Mouse (Mus musculus) stomach, embryonic 14.5 days (tissue): ENCODE data around the gene Cdkn1a. TPM values are rescaled to one million over a fixed set of nuclear protein-coding genes. Genes with fewer than 3 reads are reported as not detected.

Source experiments
- ATAC-seq: fragments of 200-750 bp; cut with Nextera tagmentation; 2 replicates; pipeline ENCODE4 v1.8.0; 2017; ENCODE audit warnings: low read depth, moderate TSS enrichment; ENCODE audit not compliant: insufficient number of reproducible peaks, insufficient read depth, low FRiP score
- H3K27ac ChIP-seq: fragments of 300-500 bp; sonication (generic); 2 replicates; pipeline ENCODE4 v1.5.1; 2014; ENCODE audit warnings: mild to moderate bottlenecking, low read length, moderate library complexity, mixed read lengths
- H3K27me3 ChIP-seq: fragments of 300-500 bp; sonication (generic); 2 replicates; pipeline ENCODE4 v1.6.1; 2014; ENCODE audit warnings: low read length, control low read depth, mixed read lengths; ENCODE audit not compliant: control insufficient read depth, insufficient read depth
- H3K36me3 ChIP-seq: fragments of 300-500 bp; sonication (generic); 2 replicates; pipeline ENCODE4 v1.6.1; 2014; ENCODE audit warnings: mild to moderate bottlenecking, control low read depth, low read length, moderate library complexity, mixed read lengths; ENCODE audit not compliant: control insufficient read depth, insufficient read depth
- H3K4me1 ChIP-seq: fragments of 300-500 bp; sonication (generic); 2 replicates; pipeline ENCODE4 v1.6.1; 2014; ENCODE audit warnings: low read length, control low read depth, mixed read lengths; ENCODE audit not compliant: control insufficient read depth, insufficient read depth
- H3K4me2 ChIP-seq: fragments of 300-500 bp; sonication (generic); replicated peaks from 2 replicates; pipeline ENCODE4 v1.6.1; 2014; ENCODE audit warnings: low read depth, low read length, control low read depth
- H3K4me3 ChIP-seq: fragments of 300-500 bp; sonication (generic); 2 replicates; pipeline ENCODE4 v1.5.1; 2014; ENCODE audit warnings: low read depth, low read length, control low read depth
- H3K9ac ChIP-seq: fragments of 300-500 bp; sonication (generic); replicated peaks from 2 replicates; pipeline ENCODE4 v1.6.1; 2014; ENCODE audit warnings: low read depth, mild to moderate bottlenecking, control low read depth, low read length, moderate library complexity, mixed read lengths
- H3K9me3 ChIP-seq: fragments of 300-500 bp; sonication (generic); 2 replicates; pipeline ENCODE4 v1.6.1; 2016; ENCODE audit warnings: low read depth, low read length, control low read depth; ENCODE audit not compliant: control insufficient read depth
- WGBS: fragments of 180-500 bp; shearing (Covaris S2); extraction: QIAGEN DNeasy Blood & Tissue Kit; methylation state at CpG from one replicate; pipeline ENCODE4 v1.1.7; 2014; 5-methylcytosine and 5-hydroxymethylcytosine counted together
- polyA plus RNA-seq: library from polyadenylated mRNA; unstranded; fragments of >200 nt; fragmentation: Nextera tagmentation; extraction: Ambion mirVana; gene quantifications from 2 replicates; pipeline ENCODE4 v1.2.1, GENCODE M21; 2014

Gene Cdkn1a
- polyA plus RNA-seq, 1 experiment from 2014 or later, result 62.6 TPM

DNA sequence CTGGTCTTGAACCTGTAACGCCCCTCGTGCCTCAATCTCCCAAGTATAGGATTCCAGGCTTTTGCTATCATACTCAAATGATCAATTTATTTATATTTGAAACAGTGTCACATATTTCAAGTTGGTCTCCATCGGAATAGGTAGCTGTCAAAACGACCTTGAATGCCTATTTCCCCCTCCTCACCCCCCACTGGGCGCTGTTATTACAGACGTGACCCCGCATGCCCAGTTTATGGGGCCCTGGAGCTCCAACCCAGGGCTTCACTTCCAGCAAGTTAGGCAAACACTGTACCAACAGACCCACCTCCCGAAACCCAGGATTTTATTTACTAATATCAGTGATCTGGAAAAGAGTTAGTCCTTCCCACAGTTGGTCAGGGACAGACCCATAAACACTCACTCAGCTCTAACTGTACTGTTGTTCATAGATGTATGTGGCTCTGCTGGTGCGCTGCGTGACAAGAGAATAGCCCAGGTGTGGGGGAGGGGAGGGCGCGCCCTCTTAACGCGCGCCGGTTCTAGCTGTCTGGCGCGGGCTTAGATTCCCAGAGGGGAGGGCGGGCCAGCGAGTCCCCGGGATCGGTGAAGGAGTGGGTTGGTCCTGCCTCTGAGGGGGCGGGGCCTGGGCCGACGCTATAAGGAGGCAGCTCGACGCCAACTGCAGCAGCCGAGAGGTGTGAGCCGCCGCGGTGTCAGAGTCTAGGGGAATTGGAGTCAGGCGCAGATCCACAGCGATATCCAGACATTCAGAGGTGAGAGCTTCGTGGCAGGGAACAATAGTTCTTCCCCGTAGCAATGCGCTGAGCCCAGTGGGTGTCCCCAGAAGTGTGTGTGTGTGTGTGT, 2.6 kb downstream of the Cdkn1a start:
- peak overlapping the region; percentile 49; the same call in 1 of the 2 replicates for H3K27ac ChIP-seq
- no peaks in the 10 kb centered on the region for H3K36me3 ChIP-seq
- H3K4me1 ChIP-seq, result peaks cover 17% of the 10 kb centered on the region; the same call in 1 of the 2 replicates
- H3K27me3 ChIP-seq, result no peaks in the 10 kb centered on the region
- H3K9ac ChIP-seq, result peak overlapping the region; percentile 55; the same call in 1 of the 2 replicates
- H3K9me3 ChIP-seq, result no peaks in the 10 kb centered on the region
- H3K4me3 ChIP-seq, result peak overlapping the region; percentile 50
- peak; percentile 87 for ATAC-seq
- peak overlapping the region; percentile 92 for H3K4me2 ChIP-seq
- WGBS, result 6% methylated on average over 36 of the region's 36 CpGs

DNA sequence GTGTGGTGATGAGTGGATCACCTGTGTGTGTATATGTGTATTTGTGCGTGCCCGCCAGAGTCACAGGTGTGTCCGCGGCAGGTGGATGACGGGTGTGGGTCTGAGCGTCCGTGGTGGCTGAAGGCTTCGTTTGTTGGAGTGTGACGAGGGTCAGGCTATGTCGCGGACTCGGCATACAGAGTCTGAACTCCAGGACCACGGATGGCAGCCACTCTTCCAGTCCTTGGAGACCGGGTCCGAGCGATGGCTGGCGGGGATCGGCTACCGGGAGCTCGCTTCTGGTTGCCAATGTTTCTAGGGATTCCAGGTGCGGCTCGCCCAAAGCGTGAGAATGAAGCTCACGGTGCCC, 3.2 kb downstream of the Cdkn1a start:
- Histone ChIP-seq H3K9me3 (no peaks in the 10 kb centered on the region), H3K36me3 (no peaks in the 10 kb centered on the region), H3K9ac (peak overlapping the region; percentile 55), H3K4me2 (peak overlapping the region; percentile 92), H3K4me1 (peaks cover 17% of the 10 kb centered on the region; the same call in 1 of the 2 replicates), H3K27me3 (no peaks in the 10 kb centered on the region), H3K4me3 (peak overlapping the region; percentile 50), H3K27ac (peak overlapping the region; percentile 49; the same call in 1 of the 2 replicates)
- peak; percentile 34; the same call in 1 of the 2 replicates for ATAC-seq
- WGBS, result under 1% methylated on average over 24 of the region's 24 CpGs

DNA sequence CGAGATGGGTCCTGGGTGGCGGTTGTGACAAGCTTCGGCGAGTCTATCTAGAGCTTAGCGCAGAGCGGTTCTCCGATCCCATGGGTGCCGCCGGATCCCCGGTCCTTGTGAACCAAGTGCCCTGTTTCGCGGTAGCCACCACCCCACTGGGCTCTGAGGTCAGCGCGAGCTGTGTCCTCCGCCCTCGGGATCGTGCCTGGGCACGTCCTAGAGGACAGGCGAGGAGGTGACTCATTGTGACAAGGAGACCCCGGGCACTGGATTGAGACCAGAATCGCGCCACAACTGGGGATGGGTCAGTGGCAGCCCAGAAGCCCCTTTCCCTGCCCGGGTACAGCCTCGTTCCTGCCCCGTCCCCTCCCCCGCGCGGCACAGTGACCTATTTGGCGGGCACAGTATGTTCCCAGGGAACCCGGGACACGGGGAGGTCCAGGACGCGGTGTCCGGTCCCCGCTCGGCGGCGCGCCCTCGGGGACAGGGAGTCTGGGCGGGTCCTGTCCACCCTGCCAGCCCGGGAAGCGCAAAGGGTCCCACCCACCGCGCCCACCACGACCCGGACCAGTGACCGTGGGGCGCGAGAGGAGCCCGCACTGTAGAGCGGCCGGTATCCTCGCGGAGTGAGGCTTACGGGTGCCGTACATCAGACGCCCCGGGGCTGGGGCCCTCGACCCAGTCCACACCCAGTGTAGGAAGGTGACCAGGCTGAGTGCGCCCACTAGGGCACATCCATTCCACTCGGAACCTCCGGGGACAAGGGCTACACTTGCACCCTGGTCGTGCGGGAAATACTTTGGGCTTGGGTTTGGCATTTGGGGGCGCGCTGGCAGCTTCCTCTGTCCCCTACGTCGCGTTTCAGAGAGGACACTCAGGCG, 3.8 kb downstream of the Cdkn1a start:
- no peaks in the 10 kb centered on the region for H3K36me3 ChIP-seq
- H3K4me1 ChIP-seq, result peaks cover 17% of the 10 kb centered on the region; the same call in 1 of the 2 replicates
- H3K27ac ChIP-seq, result peak overlapping the region; percentile 49; the same call in 1 of the 2 replicates
- 1% methylated on average over 71 of the region's 71 CpGs for WGBS
- peak overlapping the region; percentile 50 for H3K4me3 ChIP-seq
- H3K27me3 ChIP-seq, result no peaks in the 10 kb centered on the region
- H3K9me3 ChIP-seq, result no peaks in the 10 kb centered on the region
- peak overlapping the region; percentile 92 for H3K4me2 ChIP-seq
- 0 out of 2 replicates have a peak, but pooled peaks have one; percentile 11 for ATAC-seq
- peak overlapping the region; percentile 55 for H3K9ac ChIP-seq

DNA sequence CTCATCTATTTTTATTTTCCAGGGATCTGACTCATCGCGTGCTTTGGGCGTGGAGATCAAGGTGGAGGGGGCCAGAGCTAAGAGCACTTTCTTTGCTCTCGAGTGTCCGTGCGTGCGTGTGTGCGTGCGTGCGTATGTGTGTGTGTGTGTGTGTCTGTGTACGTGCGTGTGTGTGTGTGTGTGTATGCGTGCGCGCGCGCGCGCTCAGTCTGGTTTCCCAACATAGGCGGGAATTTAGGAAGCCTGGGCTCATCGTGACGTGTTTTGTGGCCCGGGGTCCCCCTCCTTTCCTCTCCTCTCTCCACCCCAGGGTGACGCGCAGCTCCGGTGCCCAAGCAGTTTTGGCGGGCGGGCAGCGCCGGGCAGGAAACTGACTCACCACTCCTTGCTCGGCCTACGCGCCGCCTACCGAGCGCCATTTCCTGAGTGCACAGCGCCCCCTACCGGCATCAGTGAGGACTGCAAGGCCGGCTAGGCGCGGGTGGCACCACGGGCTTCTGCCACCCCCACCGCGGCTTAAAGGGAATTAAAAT, 4.5 kb downstream of the Cdkn1a start:
- no peaks in the 10 kb centered on the region for H3K36me3 ChIP-seq
- WGBS, result 0% methylated on average over 37 of the region's 44 CpGs
- H3K27ac ChIP-seq, result peak overlapping the region; percentile 49; the same call in 1 of the 2 replicates
- H3K9ac ChIP-seq, result peak overlapping the region; percentile 55
- ATAC-seq, result peak; percentile 69
- peaks cover 17% of the 10 kb centered on the region; the same call in 1 of the 2 replicates for H3K4me1 ChIP-seq
- H3K27me3 ChIP-seq, result no peaks in the 10 kb centered on the region
- H3K9me3 ChIP-seq, result no peaks in the 10 kb centered on the region
- H3K4me3 ChIP-seq, result peak overlapping the region; percentile 50
- peak overlapping the region; percentile 92 for H3K4me2 ChIP-seq

DNA sequence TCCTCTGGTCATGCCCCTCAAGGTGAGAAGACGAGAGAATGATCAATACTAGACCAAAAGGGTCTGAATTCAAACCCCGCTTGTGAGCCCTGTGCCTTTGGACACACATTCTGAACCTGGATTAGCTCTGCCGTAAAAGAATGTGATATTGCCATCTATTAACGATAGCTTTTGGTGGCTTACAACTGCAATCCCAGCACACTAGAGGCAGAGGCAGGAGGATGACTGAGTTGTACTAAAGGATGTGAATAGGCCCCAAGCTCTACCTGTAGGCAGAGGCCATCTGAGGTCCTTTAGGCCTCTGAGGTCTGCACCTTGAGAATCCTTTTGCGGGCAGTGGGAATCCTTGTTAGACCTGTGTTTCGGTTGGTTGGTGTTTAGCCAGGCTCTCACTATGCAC, 5.5 kb downstream of the Cdkn1a start:
- H3K36me3 ChIP-seq, result no peaks in the 10 kb centered on the region
- no peak overlapping the region for H3K4me3 ChIP-seq
- H3K9me3 ChIP-seq, result no peaks in the 10 kb centered on the region
- 0 out of 2 replicates have a peak overlapping the region, but pooled peaks have one; percentile 10 for H3K4me2 ChIP-seq
- H3K27ac ChIP-seq, result no peak overlapping the region
- H3K9ac ChIP-seq, result no peak overlapping the region
- ATAC-seq, result no peak
- H3K27me3 ChIP-seq, result no peaks in the 10 kb centered on the region
- 84% methylated on average over 6 of the region's 6 CpGs for WGBS
- H3K4me1 ChIP-seq, result peaks cover 11% of the 10 kb centered on the region; the same call in 1 of the 2 replicates

DNA sequence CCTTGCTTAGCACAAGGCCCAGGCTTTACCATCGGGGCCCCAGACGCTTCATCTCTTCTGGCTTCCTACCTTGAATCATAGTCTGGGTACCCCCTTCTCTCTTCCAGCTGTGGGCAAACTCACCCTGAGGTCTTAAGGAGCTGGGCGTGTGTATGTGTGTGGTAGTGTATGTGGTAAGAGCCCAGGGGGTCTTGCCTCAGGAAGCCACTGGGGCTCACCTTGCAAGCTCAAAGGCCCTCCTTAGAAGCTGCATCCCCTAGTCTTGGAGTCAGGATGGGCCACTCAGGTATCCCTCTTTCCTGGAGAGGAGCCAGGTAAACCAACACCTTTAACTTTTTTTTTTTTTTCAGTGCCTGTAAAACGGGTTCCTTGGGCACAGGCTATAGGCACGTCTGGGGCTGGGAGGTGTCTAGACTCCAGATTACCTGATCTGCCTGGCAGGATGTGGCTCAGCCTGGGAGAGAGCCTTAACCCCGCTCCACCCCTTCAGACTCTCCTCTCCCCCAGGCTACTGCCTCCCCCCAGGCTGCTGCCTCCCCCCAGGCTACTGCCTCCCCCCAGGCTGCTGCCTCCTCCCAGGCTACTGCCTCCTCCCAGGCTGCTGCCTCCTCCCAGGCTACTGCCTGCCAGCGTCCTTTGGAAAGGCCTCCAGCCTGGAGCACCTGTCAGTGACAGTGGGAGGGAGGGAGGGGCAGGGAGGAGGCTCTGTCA, 6.2 kb downstream of the Cdkn1a start:
- Histone ChIP-seq H3K36me3 (no peaks in the 10 kb centered on the region), H3K9ac (no peak overlapping the region), H3K4me3 (no peak overlapping the region), H3K9me3 (no peaks in the 10 kb centered on the region), H3K4me2 (0 out of 2 replicates have a peak overlapping the region, but pooled peaks have one; percentile 10), H3K27me3 (no peaks in the 10 kb centered on the region), H3K27ac (no peak overlapping the region), H3K4me1 (peaks cover 6% of the 10 kb centered on the region; the same call in 1 of the 2 replicates)
- no peak for ATAC-seq
- WGBS, result 70% methylated on average over 6 of the region's 7 CpGs

DNA sequence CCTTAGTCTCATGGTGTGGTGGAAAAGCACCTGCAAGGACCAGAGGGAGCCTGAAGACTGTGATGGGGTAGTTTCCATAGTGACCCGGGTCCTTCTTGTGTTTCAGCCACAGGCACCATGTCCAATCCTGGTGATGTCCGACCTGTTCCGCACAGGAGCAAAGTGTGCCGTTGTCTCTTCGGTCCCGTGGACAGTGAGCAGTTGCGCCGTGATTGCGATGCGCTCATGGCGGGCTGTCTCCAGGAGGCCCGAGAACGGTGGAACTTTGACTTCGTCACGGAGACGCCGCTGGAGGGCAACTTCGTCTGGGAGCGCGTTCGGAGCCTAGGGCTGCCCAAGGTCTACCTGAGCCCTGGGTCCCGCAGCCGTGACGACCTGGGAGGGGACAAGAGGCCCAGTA, 7.5 kb downstream of the Cdkn1a start:
- Histone ChIP-seq H3K27ac (no peak overlapping the region), H3K4me2 (no peak overlapping the region), H3K4me3 (no peak overlapping the region), H3K36me3 (no peaks in the 10 kb centered on the region), H3K9me3 (no peaks in the 10 kb centered on the region), H3K4me1 (peaks cover 6% of the 10 kb centered on the region; the same call in 1 of the 2 replicates), H3K9ac (no peak overlapping the region), H3K27me3 (no peaks in the 10 kb centered on the region)
- no peak for ATAC-seq
- WGBS, result 94% methylated on average over 24 of the region's 24 CpGs
